Mouse (Mus musculus) hindbrain, embryonic 10.5 days (tissue): ENCODE data around the gene Sectm1a. TPM values are rescaled to one million over a fixed set of nuclear protein-coding genes. Genes with fewer than 3 reads are reported as not detected.
"Not testable (repeated sequence)": the region's sequence is repeated elsewhere in the genome, so short reads cannot be mapped to it uniquely, and the experiment has no call there.

Experiments used
- DNase-seq: peaks from one replicate; pipeline ENCODE4 v3.0.0-alpha.2; 2017; ENCODE audit warnings: low spot score
- H3K27ac ChIP-seq: fragments of 300-500 bp; sonication (generic); 2 replicates; pipeline ENCODE4 v1.5.1; 2016; ENCODE audit warnings: mild to moderate bottlenecking, moderate library complexity
- H3K27me3 ChIP-seq: fragments of 300-500 bp; sonication (generic); 2 replicates; pipeline ENCODE4 v1.6.1; 2016; ENCODE audit warnings: mild to moderate bottlenecking; ENCODE audit not compliant: poor library complexity, insufficient read depth, severe bottlenecking
- H3K36me3 ChIP-seq: fragments of 300-500 bp; sonication (generic); 2 replicates; pipeline ENCODE4 v1.6.1; 2016; ENCODE audit warnings: mild to moderate bottlenecking, moderate library complexity
- H3K4me1 ChIP-seq: fragments of 300-500 bp; sonication (generic); replicated peaks from 2 replicates; pipeline ENCODE4 v1.6.1; 2016; ENCODE audit warnings: mild to moderate bottlenecking
- H3K4me3 ChIP-seq: fragments of 300-500 bp; sonication (generic); 2 replicates; pipeline ENCODE4 v1.5.1; 2016; ENCODE audit warnings: mild to moderate bottlenecking, moderate library complexity
- H3K9me3 ChIP-seq: fragments of 300-500 bp; sonication (generic); 2 replicates; pipeline ENCODE4 v1.6.1; 2016; ENCODE audit warnings: mild to moderate bottlenecking, moderate library complexity
- WGBS: fragments of 180-500 bp; shearing (Covaris S2); methylation state at CpG from one replicate; pipeline ENCODE4 v1.1.7; 2016; 5-methylcytosine and 5-hydroxymethylcytosine counted together
- polyA plus RNA-seq: library from polyadenylated mRNA; unstranded; fragments of >200 nt; fragmentation: Nextera tagmentation; extraction: Ambion mirVana; gene quantifications from 2 replicates; pipeline ENCODE4 v1.2.1, GENCODE M21; 2016

Gene Sectm1a
- polyA plus RNA-seq, 1 experiment from 2014 or later, result not detected

GRCm38 (mm10) chr11:121056536-121057236, 24.3 kb downstream of the Sectm1a start:
- Histone ChIP-seq H3K4me3 (no peak overlapping the region), H3K9me3 (no peaks in the 10 kb centered on the region), H3K27me3 (peaks cover 8% of the 10 kb centered on the region; the same call in 1 of the 2 replicates), H3K27ac (no peak overlapping the region), H3K4me1 (peaks cover 7% of the 10 kb centered on the region; the same call in 1 of the 2 replicates), H3K36me3 (no peaks in the 10 kb centered on the region)
- WGBS, result 74% methylated on average over 7 of the region's 7 CpGs
- DNase-seq, result no peak

GRCm38 (mm10) chr11:121053536-121053935, 27.5 kb downstream of the Sectm1a start:
- DNase-seq, result peak; percentile 82
- H3K9me3 ChIP-seq, result no peaks in the 10 kb centered on the region
- no peak overlapping the region for H3K27ac ChIP-seq
- no peak overlapping the region for H3K4me3 ChIP-seq
- peaks cover 13% of the 10 kb centered on the region; the same call in 1 of the 2 replicates for H3K27me3 ChIP-seq
- H3K36me3 ChIP-seq, result no peaks in the 10 kb centered on the region
- peaks cover 7% of the 10 kb centered on the region; the same call in 1 of the 2 replicates for H3K4me1 ChIP-seq
- whole genome bisulfite sequencing, result 16% methylated on average over 8 of the region's 8 CpGs

- no peak for DNase-seq
- Histone ChIP-seq H3K36me3 (no peaks in the 10 kb centered on the region), H3K27me3 (peaks cover 19% of the 10 kb centered on the region), H3K4me1 (peaks cover 7% of the 10 kb centered on the region; the same call in 1 of the 2 replicates), H3K9me3 (no peaks in the 10 kb centered on the region), H3K27ac (no peak overlapping the region), H3K4me3 (no peak overlapping the region)
- 69% methylated on average over 4 of the region's 4 CpGs for WGBS
Measured at GRCm38 (mm10) chr11:121052387-121052786, 28.6 kb downstream of the Sectm1a start.

- Histone ChIP-seq H3K27me3 (peaks cover 25% of the 10 kb centered on the region), H3K27ac (no peak overlapping the region), H3K4me1 (peaks cover 7% of the 10 kb centered on the region; the same call in 1 of the 2 replicates), H3K4me3 (no peak overlapping the region), H3K9me3 (no peaks in the 10 kb centered on the region), H3K36me3 (no peaks in the 10 kb centered on the region)
- WGBS, result 66% methylated on average over 1 of the region's 1 CpGs
- DNase-seq, result no peak
Measured at GRCm38 (mm10) chr11:121051793-121052192, 29.2 kb downstream of the Sectm1a start.

- H3K9me3 ChIP-seq, result no peaks in the 10 kb centered on the region
- H3K4me3 ChIP-seq, result no peak overlapping the region
- no peak overlapping the region for H3K27ac ChIP-seq
- no peaks in the 10 kb centered on the region for H3K36me3 ChIP-seq
- peaks cover 34% of the 10 kb centered on the region for H3K27me3 ChIP-seq
- DNase-seq, result no peak
- WGBS, result 68% methylated on average over 1 of the region's 1 CpGs
- H3K4me1 ChIP-seq, result peaks cover 14% of the 10 kb centered on the region
Measured at GRCm38 (mm10) chr11:121049840-121050239, 31.2 kb downstream of the Sectm1a start.

- Histone ChIP-seq H3K36me3 (no peaks in the 10 kb centered on the region), H3K4me3 (no peak overlapping the region), H3K27ac (no peak overlapping the region), H3K4me1 (peaks cover 18% of the 10 kb centered on the region; the same call in 1 of the 2 replicates), H3K9me3 (no peaks in the 10 kb centered on the region), H3K27me3 (peaks cover 46% of the 10 kb centered on the region)
- WGBS, result 52% methylated on average over 2 of the region's 2 CpGs
- DNase-seq, result peak; percentile 13
Measured at GRCm38 (mm10) chr11:121047826-121048399, 33.1 kb downstream of the Sectm1a start.

- no peak for DNase-seq
- WGBS, result 51% methylated on average over 1 of the region's 1 CpGs
- H3K4me1 ChIP-seq, result peaks cover 18% of the 10 kb centered on the region; the same call in 1 of the 2 replicates
- no peak overlapping the region for H3K27ac ChIP-seq
- H3K9me3 ChIP-seq, result no peaks in the 10 kb centered on the region
- H3K36me3 ChIP-seq, result no peaks in the 10 kb centered on the region
- no peak overlapping the region for H3K4me3 ChIP-seq
- H3K27me3 ChIP-seq, result peaks cover 46% of the 10 kb centered on the region
Measured at GRCm38 (mm10) chr11:121045286-121045685, 35.7 kb downstream of the Sectm1a start.

- 77% methylated on average over 1 of the region's 1 CpGs for WGBS
Measured at GRCm38 (mm10) chr11:121043025-121043424, 38.0 kb downstream of the Sectm1a start.

GRCm38 (mm10) chr11:121042480-121042879, 38.5 kb downstream of the Sectm1a start:
- Histone ChIP-seq H3K9me3 (no peaks in the 10 kb centered on the region), H3K27ac (no peak overlapping the region), H3K27me3 (peaks cover 42% of the 10 kb centered on the region), H3K4me1 (peaks cover 18% of the 10 kb centered on the region; the same call in 1 of the 2 replicates), H3K4me3 (no peak overlapping the region), H3K36me3 (no peaks in the 10 kb centered on the region)
- WGBS, result 81% methylated on average over 4 of the region's 4 CpGs
- no peak for DNase-seq

More at GRCm38 (mm10) chr11:121043025-121043424, 38.0 kb downstream of the Sectm1a start:
- not testable (repeated sequence) for H3K36me3 ChIP-seq, DNase-seq, H3K27ac ChIP-seq, H3K9me3 ChIP-seq, H3K4me3 ChIP-seq
- Histone ChIP-seq H3K4me1 (peaks cover 18% of the 10 kb centered on the region; the same call in 1 of the 2 replicates), H3K27me3 (peaks cover 47% of the 10 kb centered on the region)

GRCm38 (mm10) chr11:121041636-121042035, 39.4 kb downstream of the Sectm1a start:
- no peaks in the 10 kb centered on the region for H3K36me3 ChIP-seq
- no peaks in the 10 kb centered on the region for H3K9me3 ChIP-seq
- DNase-seq, result no peak
- WGBS, result 75% methylated on average over 4 of the region's 4 CpGs
- peaks cover 34% of the 10 kb centered on the region for H3K27me3 ChIP-seq
- peaks cover 21% of the 10 kb centered on the region; the same call in 1 of the 2 replicates for H3K4me1 ChIP-seq
- H3K4me3 ChIP-seq, result no peak overlapping the region
- H3K27ac ChIP-seq, result no peak overlapping the region

GRCm38 (mm10) chr11:121041212-121041611, 39.8 kb downstream of the Sectm1a start:
- H3K36me3 ChIP-seq, result no peaks in the 10 kb centered on the region
- H3K4me1 ChIP-seq, result peaks cover 20% of the 10 kb centered on the region; the same call in 1 of the 2 replicates
- H3K27me3 ChIP-seq, result peaks cover 30% of the 10 kb centered on the region
- no peaks in the 10 kb centered on the region for H3K9me3 ChIP-seq
- no peak overlapping the region for H3K27ac ChIP-seq
- WGBS, result 11% methylated on average over 4 of the region's 4 CpGs
- peak; percentile 81 for DNase-seq
- H3K4me3 ChIP-seq, result no peak overlapping the region

GRCm38 (mm10) chr11:121039302-121039701, 41.7 kb downstream of the Sectm1a start, which contains the start of gene Cd7:
Cd7 (minus strand) TSS chr11:121039418.
- Histone ChIP-seq H3K27ac (no peak within 1 kb of the TSS), H3K4me3 (no peak within 1 kb of the TSS), H3K27me3 (peaks cover 17% of the 10 kb centered on the region), H3K4me1 (0 out of 2 replicates have a peak, but pooled peaks cover 3% of the 10 kb centered on the region), H3K36me3 (no peaks in the 10 kb centered on the region), H3K9me3 (no peaks in the 10 kb centered on the region)
- DNase-seq, result no peak
- WGBS, result 75% methylated on average over 5 of the region's 5 CpGs
